Mouse (Mus musculus): ENCODE data around the gene Thsd1.
"Not testable (repeated sequence)": the region's sequence is repeated elsewhere in the genome, so short reads cannot be mapped to it uniquely, and the experiment has no call there.

Thsd1 gene

DNA sequence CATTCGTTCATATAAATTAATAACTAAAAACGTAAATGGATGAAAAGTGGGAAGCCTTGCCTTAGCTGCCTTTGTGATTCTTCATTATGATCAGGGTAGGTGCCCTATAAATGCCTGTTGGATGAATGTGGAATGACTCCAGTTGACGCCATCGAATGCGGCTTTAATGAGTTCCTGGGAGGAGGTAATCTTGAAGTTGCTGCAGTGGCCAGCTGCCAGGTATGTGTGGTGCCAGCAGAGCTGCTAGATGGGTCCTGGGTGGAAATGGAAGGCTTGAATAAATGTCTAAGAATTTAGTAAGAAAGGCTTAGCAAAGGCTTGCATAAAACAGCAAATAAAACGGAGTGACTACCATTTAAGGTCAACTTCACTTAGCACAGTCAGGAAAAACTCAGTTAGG, 37.7 kb downstream of the Thsd1 start:
- no peak for DNase-seq (ENCODE audit: low spot score in 2 of 2)

DNA sequence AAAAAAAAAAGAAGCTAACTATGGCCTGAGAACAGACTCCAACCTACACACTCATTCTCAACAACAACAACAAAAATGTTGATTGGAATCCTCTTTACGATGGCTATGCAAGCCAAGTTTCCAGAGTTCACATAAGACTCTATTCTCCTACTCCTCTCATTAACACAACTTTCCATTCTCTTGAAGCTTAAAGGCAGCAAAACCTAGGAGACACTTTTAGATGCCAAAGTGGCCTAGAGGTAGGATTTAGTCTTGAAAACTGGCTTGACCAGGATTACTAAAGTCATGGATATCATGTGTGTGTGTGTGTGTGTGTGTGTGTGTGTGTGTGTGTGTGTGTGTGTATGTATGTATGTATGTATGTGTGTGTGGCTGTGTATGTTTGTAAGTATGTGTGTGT, 38.1 kb downstream of the Thsd1 start:
- DNase-seq (ENCODE audit: low spot score in 2 of 2): no peak

DNA sequence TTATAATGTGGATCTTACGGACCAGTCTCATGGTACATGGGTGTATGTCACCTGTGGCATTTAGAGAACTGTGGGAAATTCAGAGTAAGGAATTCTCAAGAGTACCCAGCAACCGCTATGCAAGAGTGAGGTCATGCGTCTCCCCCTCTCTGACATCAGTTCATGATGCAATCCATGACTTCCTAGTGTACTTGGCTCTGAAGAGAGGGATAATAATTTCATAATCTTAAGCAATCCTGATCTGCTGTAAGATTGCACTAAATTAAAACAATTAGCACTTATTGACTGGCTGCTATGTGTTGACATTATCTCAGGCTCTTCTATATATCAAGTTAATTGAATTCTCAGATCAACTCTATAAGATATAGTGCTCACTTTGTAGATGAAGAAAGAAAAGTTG, 39.7 kb downstream of the Thsd1 start:
- no peak for DNase-seq (ENCODE audit: low spot score in 2 of 2)

DNA sequence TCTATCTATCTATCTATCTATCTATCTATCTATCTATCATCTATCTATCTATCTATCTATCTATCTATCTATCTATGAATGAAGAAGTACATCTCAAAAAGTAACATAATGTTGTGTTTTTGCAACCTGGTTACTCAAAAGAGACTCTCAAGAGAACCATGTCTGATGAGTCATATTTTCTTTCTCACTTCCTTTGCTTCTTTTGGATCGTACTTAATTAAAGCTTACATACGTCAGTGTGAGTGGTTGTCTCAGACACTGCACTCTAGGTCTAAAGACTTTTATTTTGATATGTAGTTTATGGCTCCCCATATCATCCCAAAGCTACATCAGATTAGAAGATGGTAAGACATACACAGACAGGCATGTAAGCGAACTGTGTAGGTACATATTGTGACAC, 46.0 kb downstream of the Thsd1 start:
- DNase-seq (ENCODE audit: low spot score in 2 of 2): no peak

DNA sequence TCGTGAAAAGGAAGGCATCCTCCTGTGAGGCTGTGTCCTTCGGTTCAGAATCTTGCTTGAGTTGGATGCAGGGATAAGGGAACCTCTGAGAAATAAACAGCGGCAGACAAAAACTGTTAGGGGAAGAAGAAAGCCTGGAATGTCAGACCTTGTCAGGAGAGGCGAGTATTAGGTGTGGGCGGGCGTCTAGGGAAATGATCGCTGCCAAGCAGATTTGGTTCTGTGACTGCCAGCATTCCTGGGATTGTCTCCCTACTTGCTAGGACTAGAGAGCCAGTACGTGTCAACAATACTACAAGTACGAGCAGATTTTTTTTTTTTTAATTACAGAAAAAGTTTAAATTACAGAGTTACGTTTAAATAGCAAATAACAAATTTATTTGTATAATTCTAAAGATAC, 47.5 kb downstream of the Thsd1 start:
- DNase-seq (ENCODE audit: low spot score in 2 of 2): no peak

DNA sequence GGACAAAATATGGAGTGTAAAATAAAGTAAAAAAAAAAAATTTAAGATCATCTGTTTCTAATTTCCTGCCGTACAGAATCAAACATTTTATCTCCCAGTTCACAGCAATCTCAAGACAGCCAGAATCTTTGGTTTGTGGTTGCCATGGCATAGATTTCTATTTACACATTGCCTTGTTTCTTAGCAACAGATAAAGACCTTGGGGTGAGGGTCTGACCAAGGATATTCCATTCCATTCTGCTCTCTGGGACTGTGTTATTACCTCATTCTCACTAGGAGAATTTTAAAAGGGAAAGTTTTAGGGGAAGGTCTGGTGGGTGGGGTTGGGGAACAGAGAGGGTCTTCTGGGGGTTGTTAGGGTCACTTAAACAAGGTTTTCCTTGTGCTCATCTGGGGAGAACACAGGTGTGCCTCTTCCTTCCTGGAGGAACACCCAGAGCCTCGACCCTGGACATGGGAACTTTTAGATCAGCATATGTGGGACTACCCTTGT, 55.9 kb downstream of the Thsd1 start, which contains the start of gene Tpte:
Gene Tpte (plus strand): TSS at position 443 of the 493 bp plus-strand sequence.
- DNase-seq (ENCODE audit: low spot score in 2 of 2): no peak

DNA sequence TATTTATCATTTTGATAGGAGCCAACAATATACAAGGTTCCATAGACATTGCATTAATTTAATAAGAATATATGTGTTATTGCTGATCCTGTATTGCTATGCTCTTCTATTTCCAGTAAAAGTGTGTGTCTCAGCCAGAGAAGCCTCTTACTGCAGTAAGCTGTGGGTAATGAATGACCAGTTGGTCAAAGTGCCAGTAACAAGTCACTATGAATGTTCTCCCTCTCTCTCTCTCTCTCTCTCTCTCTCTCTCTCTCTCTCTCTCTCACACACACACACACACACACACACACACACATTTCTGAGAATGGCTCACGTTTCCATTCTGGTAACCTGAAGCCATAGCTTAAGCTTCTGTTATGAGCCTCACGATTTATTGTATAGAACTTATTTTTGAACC, 75.2 kb downstream of the Thsd1 start:
- DNase-seq (ENCODE audit: low spot score in 2 of 2): no peak

DNA sequence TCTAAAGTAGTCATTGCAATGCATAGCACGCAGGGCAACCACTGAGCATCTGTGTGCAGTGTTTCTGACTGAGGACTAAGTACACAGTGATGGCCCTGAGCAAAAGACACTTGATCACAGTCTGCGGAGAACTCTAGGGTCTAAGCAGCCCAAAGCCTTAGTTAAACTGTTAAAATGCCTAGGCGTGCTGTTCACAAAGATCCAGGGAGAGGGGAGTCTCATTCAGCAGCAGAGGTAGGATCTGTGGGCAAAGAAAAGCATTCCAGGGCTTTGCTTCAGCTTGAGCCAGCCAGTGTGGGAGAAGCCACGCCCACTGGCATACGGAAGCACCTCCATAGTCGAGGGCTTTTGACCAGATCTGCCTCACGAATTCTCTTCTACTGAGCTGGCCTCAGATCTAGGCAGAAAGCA, 75.8 kb downstream of the Thsd1 start:
- DNase-seq (ENCODE audit: low spot score in 2 of 2): no peak

DNA sequence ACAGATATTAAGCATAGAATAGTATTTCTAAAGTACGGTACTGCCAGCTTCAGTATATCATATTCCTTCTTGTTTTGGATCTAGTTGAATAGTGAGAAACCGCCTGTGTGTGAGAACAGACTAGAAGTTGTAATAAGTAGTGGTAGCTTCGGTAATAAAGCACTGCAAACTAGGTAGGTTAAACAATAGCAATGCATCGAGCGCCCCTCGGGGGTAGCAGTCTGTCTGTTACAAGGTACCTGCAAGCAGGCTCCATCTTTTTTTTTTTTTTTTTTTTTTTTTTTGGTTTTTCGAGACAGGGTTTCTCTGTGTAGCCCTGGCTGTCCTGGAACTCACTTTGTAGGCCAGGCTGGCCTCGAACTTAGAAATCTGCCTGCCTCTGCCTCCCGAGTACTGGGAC, 76.9 kb downstream of the Thsd1 start:
- not testable (repeated sequence) for DNase-seq (ENCODE audit: low spot score in 2 of 2)

DNA sequence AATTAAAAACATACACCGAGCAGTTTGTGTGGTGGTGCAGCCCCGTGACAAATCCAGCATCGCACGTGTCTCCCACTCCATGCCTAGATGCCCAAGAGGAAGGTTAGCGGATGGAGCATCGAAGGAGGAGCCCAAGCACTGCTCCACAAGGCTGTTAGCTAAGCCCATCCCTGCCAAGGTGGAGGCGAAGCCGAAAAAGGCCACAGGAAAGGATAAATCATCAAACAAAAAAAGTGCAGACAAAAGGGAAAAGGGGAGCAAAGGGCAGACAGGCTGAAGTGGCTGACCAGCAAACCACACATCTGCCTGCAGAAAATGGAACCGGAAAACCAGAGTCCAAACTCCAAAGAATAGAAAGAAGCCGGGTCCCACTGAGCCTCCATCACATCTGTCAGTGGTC, 79.9 kb downstream of the Thsd1 start:
- no peak for DNase-seq (ENCODE audit: low spot score in 2 of 2)
